Mouse (Mus musculus) limb, embryonic 14.5 days (tissue): ENCODE results near the gene Abcb4. TPM values are rescaled to one million over a fixed set of nuclear protein-coding genes. Genes with fewer than 3 reads are reported as not detected.

Experiments
- polyA plus RNA-seq, 2 experiments: library from polyadenylated mRNA; depleted of rRNA in 1 of 2; stranded (reverse) in 1 of 2; unstranded in 1 of 2; fragments of >200 nt; fragmentation: Nextera tagmentation in 1 of 2; extraction: Ambion mirVana in 1 of 2; gene quantifications; 2 replicates each; pipeline versions ENCODE4 v1.2.1 to v1.2.3; 2012 to 2014

Gene Abcb4
- polyA plus RNA-seq, 2 experiments = 0.26 to 0.51 TPM

Other genes starting within 250 kb of the Abcb4 start
- 0.53 and 0.56 TPM in 2 replicates for gene Abcb1a, start 233.6 kb upstream of the Abcb4 start, polyA plus RNA-seq (2012; rRNA removed)
- gene Abcb1a, start 233.6 kb upstream of the Abcb4 start, polyA plus RNA-seq (2014; fragmentation: Nextera tagmentation; extraction: Ambion mirVana) = 0.47 and 0.58 TPM in 2 replicates
- gene Abcb1b, start 95.6 kb upstream of the Abcb4 start, polyA plus RNA-seq (2012; rRNA removed) = 1.7 and 1.8 TPM in 2 replicates
- gene Abcb1b, start 95.6 kb upstream of the Abcb4 start, polyA plus RNA-seq (2014; fragmentation: Nextera tagmentation; extraction: Ambion mirVana) = 1.7 and 2.4 TPM in 2 replicates
- gene Crot, start 103.6 kb downstream of the Abcb4 start, polyA plus RNA-seq (2012; rRNA removed) = 20.6 and 22.8 TPM in 2 replicates
- gene Crot, start 103.6 kb downstream of the Abcb4 start, polyA plus RNA-seq (2014; fragmentation: Nextera tagmentation; extraction: Ambion mirVana) = 41.0 and 43.7 TPM in 2 replicates
- 7.5 and 8.0 TPM in 2 replicates for gene Tmem243, start 207.0 kb downstream of the Abcb4 start, polyA plus RNA-seq (2012; rRNA removed)
- gene Tmem243, start 207.0 kb downstream of the Abcb4 start, polyA plus RNA-seq (2014; fragmentation: Nextera tagmentation; extraction: Ambion mirVana) = 16.5 and 20.0 TPM in 2 replicates